Mouse (Mus musculus) spleen, adult 2 months (tissue): Measurements from ENCODE around the gene Arhgdib. TPM values are rescaled to one million over a fixed set of nuclear protein-coding genes. Genes with fewer than 3 reads are reported as not detected.

Experiments
- DNase-seq, 2 experiments: peaks; one replicate each; pipeline versions ENCODE4 v3.0.0 to v3.0.0-alpha.2; 2012 to 2021; ENCODE audit warnings: low spot score in 2 of 2, low read depth in 1 of 2
- H3K27ac ChIP-seq: fragments of 200-500 bp; 2 replicates; pipeline ENCODE4 v1.5.1; 2012; ENCODE audit warnings: low read length, inconsistent platforms; ENCODE audit not compliant: insufficient read depth
- H3K27me3 ChIP-seq: fragments of 200-500 bp; 2 replicates; pipeline ENCODE4 v1.6.1; 2012; ENCODE audit warnings: mild to moderate bottlenecking, moderate library complexity, low read length, inconsistent platforms; ENCODE audit not compliant: control insufficient read depth, insufficient read depth
- H3K36me3 ChIP-seq: fragments of 200-500 bp; 2 replicates; pipeline ENCODE4 v1.6.1; 2012; ENCODE audit warnings: mild to moderate bottlenecking, low read length, inconsistent platforms; ENCODE audit not compliant: control insufficient read depth, insufficient read depth
- H3K4me1 ChIP-seq: fragments of 200-500 bp; 2 replicates; pipeline ENCODE4 v1.6.1; 2011; ENCODE audit warnings: inconsistent platforms; ENCODE audit not compliant: control insufficient read depth, insufficient read depth, insufficient read length
- H3K4me3 ChIP-seq: fragments of 200-500 bp; 2 replicates; pipeline ENCODE4 v1.5.1; 2011; ENCODE audit warnings: mild to moderate bottlenecking, inconsistent platforms; ENCODE audit not compliant: insufficient read depth, insufficient read length; ENCODE audit errors: extremely low read depth
- CTCF ChIP-seq: fragments of 200-500 bp; IDR thresholded peaks from 2 replicates; pipeline ENCODE4 v1.5.1; 2011; ENCODE audit warnings: mild to moderate bottlenecking, inconsistent platforms; ENCODE audit not compliant: insufficient read depth, insufficient read length, insufficient replicate concordance; ENCODE audit errors: extremely low read depth
- POLR2A ChIP-seq: fragments of 200-500 bp; IDR thresholded peaks from 2 replicates; pipeline ENCODE4 v1.6.1; 2011; ENCODE audit warnings: low read depth, low read length, inconsistent platforms
- WGBS: fragments of 180-500 bp; shearing (Covaris S2); methylation state at CpG from one replicate; pipeline ENCODE4 v1.1.7; 2018; 5-methylcytosine and 5-hydroxymethylcytosine counted together
- polyA plus RNA-seq: library from polyadenylated mRNA; depleted of rRNA; stranded (reverse); fragments of >200 nt; gene quantifications from 2 replicates; pipeline ENCODE4 v1.2.3, GENCODE M21; 2012

The Arhgdib gene
- polyA plus RNA-seq, 1 experiment, result 386 TPM

GRCm38 (mm10) chr6:136913384-136914126, 28.1 kb downstream of the Arhgdib start:
- no peaks in the 10 kb centered on the region for H3K27me3 ChIP-seq
- 40% methylated on average over 18 of the region's 18 CpGs for WGBS
- peaks cover 16% of the 10 kb centered on the region for H3K36me3 ChIP-seq
- TF ChIP-seq POLR2A (no peak), CTCF (no peak)
- no peak for DNase-seq
- no peaks in the 10 kb centered on the region for H3K4me1 ChIP-seq
- H3K27ac ChIP-seq, result no peak overlapping the region
- H3K4me3 ChIP-seq, result no peak overlapping the region

- DNase-seq, result no peak
- Histone ChIP-seq H3K27me3 (no peaks in the 10 kb centered on the region), H3K36me3 (peaks cover 18% of the 10 kb centered on the region), H3K4me1 (no peaks in the 10 kb centered on the region), H3K4me3 (no peak overlapping the region), H3K27ac (no peak overlapping the region)
- TF ChIP-seq CTCF (no peak), POLR2A (no peak)
- WGBS, result 86% methylated on average over 1 of the region's 2 CpGs
These were observed 28.9 kb downstream of the Arhgdib start for GRCm38 (mm10) chr6:136912751-136913265.

- 80% methylated on average over 9 of the region's 9 CpGs for WGBS
- no peak overlapping the region for H3K4me3 ChIP-seq
- no peaks in the 10 kb centered on the region for H3K27me3 ChIP-seq
- no peak overlapping the region for H3K27ac ChIP-seq
- TF ChIP-seq POLR2A (no peak), CTCF (no peak)
- no peak for DNase-seq
- peaks cover 16% of the 10 kb centered on the region for H3K36me3 ChIP-seq
- no peaks in the 10 kb centered on the region; the same call in 1 of the 2 replicates for H3K4me1 ChIP-seq
These were observed 31.3 kb downstream of the Arhgdib start for GRCm38 (mm10) chr6:136910247-136910890.

GRCm38 (mm10) chr6:136906937-136907293, 34.8 kb downstream of the Arhgdib start:
- Histone ChIP-seq H3K4me3 (no peak overlapping the region), H3K36me3 (peaks cover 12% of the 10 kb centered on the region), H3K4me1 (no peaks in the 10 kb centered on the region; the same call in 1 of the 2 replicates), H3K27me3 (no peaks in the 10 kb centered on the region), H3K27ac (no peak overlapping the region)
- TF ChIP-seq CTCF, result no peak
- no peak for TF ChIP-seq POLR2A
- 82% methylated on average over 10 of the region's 10 CpGs for WGBS
- DNase-seq, result no peak

- no peak for DNase-seq
- Histone ChIP-seq H3K36me3 (peaks cover 12% of the 10 kb centered on the region), H3K4me3 (no peak overlapping the region), H3K27me3 (no peaks in the 10 kb centered on the region), H3K27ac (no peak overlapping the region), H3K4me1 (no peaks in the 10 kb centered on the region; the same call in 1 of the 2 replicates)
- WGBS, result 67% methylated on average over 19 of the region's 19 CpGs
- TF ChIP-seq CTCF, result no peak
These were observed 35.3 kb downstream of the Arhgdib start for GRCm38 (mm10) chr6:136906283-136906936.

- peaks cover 6% of the 10 kb centered on the region; the same call in 1 of the 2 replicates for H3K36me3 ChIP-seq
- H3K27me3 ChIP-seq, result no peaks in the 10 kb centered on the region
- no peak for DNase-seq
- TF ChIP-seq POLR2A, result no peak
- TF ChIP-seq CTCF, result no peak
- no peak overlapping the region for H3K27ac ChIP-seq
- no peak overlapping the region for H3K4me3 ChIP-seq
- 64% methylated on average over 8 of the region's 8 CpGs for WGBS
- H3K4me1 ChIP-seq, result no peaks in the 10 kb centered on the region; the same call in 1 of the 2 replicates
These were observed 37.7 kb downstream of the Arhgdib start for GRCm38 (mm10) chr6:136903885-136904470.

- Histone ChIP-seq H3K36me3 (peaks cover 2% of the 10 kb centered on the region; the same call in 1 of the 2 replicates), H3K4me1 (no peaks in the 10 kb centered on the region; the same call in 1 of the 2 replicates), H3K4me3 (no peak overlapping the region), H3K27ac (no peak overlapping the region), H3K27me3 (no peaks in the 10 kb centered on the region)
- no peak for DNase-seq
- 34% methylated on average over 9 of the region's 9 CpGs for WGBS
- TF ChIP-seq CTCF, result no peak
- no peak for TF ChIP-seq POLR2A
These were observed 39.2 kb downstream of the Arhgdib start for GRCm38 (mm10) chr6:136902527-136902926.
